Mouse (Mus musculus) kidney, adult 2 months (tissue): Measurements from ENCODE around the gene Cpz. TPM values are rescaled to one million over a fixed set of nuclear protein-coding genes. Genes with fewer than 3 reads are reported as not detected.

Experiments
- DNase-seq: peaks from one replicate; pipeline ENCODE4 v3.0.0; 2021
- H3K27ac ChIP-seq: fragments of 200-500 bp; 2 replicates; pipeline ENCODE4 v1.5.1; 2012; ENCODE audit warnings: low read depth, low read length, control low read depth, inconsistent platforms; ENCODE audit not compliant: insufficient read depth
- H3K27me3 ChIP-seq: fragments of 200-500 bp; replicated peaks from 2 replicates; pipeline ENCODE4 v1.6.1; 2012; ENCODE audit warnings: mild to moderate bottlenecking, moderate library complexity, low read length, inconsistent platforms; ENCODE audit not compliant: control insufficient read depth, insufficient read depth
- H3K36me3 ChIP-seq: fragments of 200-500 bp; 2 replicates; pipeline ENCODE4 v1.6.1; 2012; ENCODE audit warnings: mild to moderate bottlenecking, moderate library complexity, low read length, inconsistent platforms; ENCODE audit not compliant: control insufficient read depth, insufficient read depth
- H3K4me1 ChIP-seq: fragments of 200-500 bp; 2 replicates; pipeline ENCODE4 v1.6.1; 2011; ENCODE audit warnings: low read length; ENCODE audit not compliant: control insufficient read depth, insufficient read depth
- H3K4me3 ChIP-seq: fragments of 200-500 bp; 2 replicates; pipeline ENCODE4 v1.5.1; 2011; ENCODE audit warnings: mild to moderate bottlenecking, low read depth, low read length, control low read depth; ENCODE audit not compliant: insufficient read depth
- CTCF ChIP-seq: fragments of 200-500 bp; conservative IDR thresholded peaks from 2 replicates; pipeline ENCODE4 v1.5.1; 2011; ENCODE audit warnings: low read depth, mild to moderate bottlenecking, control low read depth, low read length, moderate library complexity, mixed read lengths; ENCODE audit not compliant: insufficient read depth, insufficient read length
- POLR2A ChIP-seq: fragments of 200-500 bp; IDR thresholded peaks from one replicate; pipeline ENCODE4 v1.6.1; 2011; ENCODE audit warnings: low read depth, low read length, control low read depth
- WGBS: fragments of 180-500 bp; shearing (Covaris S2); methylation state at CpG from one replicate; pipeline ENCODE4 v1.1.7; 2018; 5-methylcytosine and 5-hydroxymethylcytosine counted together
- polyA plus RNA-seq: library from polyadenylated mRNA; depleted of rRNA; stranded (reverse); fragments of >200 nt; gene quantifications from 2 replicates; pipeline ENCODE4 v1.2.3, GENCODE M21; 2012

Cpz gene
- polyA plus RNA-seq, 1 experiment = 1.4 TPM

DNA sequence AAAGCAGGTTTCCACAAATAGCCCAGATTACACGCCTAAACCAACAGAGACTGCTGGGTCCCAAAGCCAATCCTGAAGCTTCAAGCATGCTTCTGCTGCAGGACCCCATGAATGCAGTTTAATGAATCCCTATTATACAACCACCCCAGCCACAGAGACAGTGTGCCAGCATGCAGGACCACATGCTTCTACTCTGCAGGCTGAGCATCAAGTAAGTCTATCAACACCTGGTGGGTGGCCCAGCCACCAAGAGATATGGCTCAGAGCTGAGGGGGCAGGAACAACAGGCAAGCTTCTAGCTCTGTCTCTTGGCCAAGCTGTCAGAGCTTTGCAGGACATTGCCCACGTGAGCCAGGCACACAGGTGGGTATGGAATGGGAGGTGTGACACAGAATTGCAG, 37.1 kb upstream of the Cpz start:
- Histone ChIP-seq H3K4me1 (peaks cover 4% of the 10 kb centered on the region; the same call in 1 of the 2 replicates), H3K36me3 (no peaks in the 10 kb centered on the region), H3K4me3 (no peak overlapping the region), H3K27me3 (no peaks in the 10 kb centered on the region), H3K27ac (no peak overlapping the region)
- DNase-seq = no peak
- TF ChIP-seq POLR2A (no peak), CTCF (no peak)
- 96% methylated on average over 2 of the region's 2 CpGs for WGBS

DNA sequence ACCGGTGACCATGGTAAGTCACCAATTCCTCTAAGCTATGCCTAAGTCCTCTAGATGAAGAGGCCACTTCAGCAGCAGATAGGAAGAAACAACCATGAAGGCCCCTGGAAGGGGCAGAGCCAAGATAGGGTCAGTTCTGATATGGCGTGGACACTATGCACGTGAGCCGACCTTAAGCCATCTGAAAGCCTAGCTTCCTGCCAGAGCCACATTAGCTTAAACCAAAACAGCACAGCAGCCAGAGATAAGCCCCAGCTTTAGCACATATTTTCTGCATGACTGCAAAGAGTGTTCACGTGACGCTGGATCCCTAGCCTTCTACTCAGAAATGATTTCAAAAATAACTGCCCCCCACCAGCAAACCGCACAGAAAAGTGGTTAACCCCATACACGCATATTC, 33.9 kb upstream of the Cpz start:
- no peak for DNase-seq
- Histone ChIP-seq H3K36me3 (no peaks in the 10 kb centered on the region), H3K27ac (no peak overlapping the region)

DNA sequence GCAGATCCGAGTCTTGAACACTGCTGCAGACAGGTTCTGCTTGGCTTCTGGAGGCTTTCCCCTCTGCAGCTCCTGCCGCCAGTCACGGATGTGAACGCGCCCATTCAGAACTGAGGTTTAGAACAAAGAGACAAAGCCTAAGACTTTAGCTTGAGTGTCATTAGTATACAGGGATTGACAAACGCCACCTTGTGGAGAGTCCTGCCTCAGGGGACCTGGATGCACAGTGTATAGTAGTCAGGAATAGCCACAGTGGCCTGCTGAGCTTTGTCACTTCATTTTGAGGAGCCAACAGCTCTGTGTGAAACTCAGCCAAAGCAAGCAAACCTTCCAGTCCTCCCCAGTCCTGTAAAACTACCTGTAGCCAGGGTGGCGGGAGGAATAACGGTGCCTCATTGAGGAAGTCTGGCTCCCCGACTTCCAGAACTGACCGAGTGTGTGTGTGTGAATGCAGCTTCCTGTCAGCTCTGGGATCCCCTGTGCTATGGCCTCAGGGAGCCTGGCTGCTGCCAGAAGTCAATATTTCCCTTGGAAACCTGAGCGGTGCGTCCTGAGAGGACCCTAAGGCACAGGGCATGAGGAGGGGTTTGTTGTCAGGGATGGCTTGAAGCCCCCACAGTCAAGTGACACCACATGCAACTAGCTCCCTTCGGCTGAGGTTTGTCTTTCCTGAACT, 32.6 kb upstream of the Cpz start:
- TF ChIP-seq POLR2A = no peak
- TF ChIP-seq CTCF = peak; percentile 32; the same call in 1 of the 2 replicates
- Histone ChIP-seq H3K36me3 (no peaks in the 10 kb centered on the region), H3K4me1 (no peaks in the 10 kb centered on the region; the same call in 1 of the 2 replicates)

More for the DNA sequence above, 33.9 kb upstream of the Cpz start:
- H3K4me1 ChIP-seq = no peaks in the 10 kb centered on the region; the same call in 1 of the 2 replicates
- no peak for TF ChIP-seq CTCF
- no peak for TF ChIP-seq POLR2A
- 72% methylated on average over 8 of the region's 8 CpGs for WGBS
- H3K27me3 ChIP-seq = no peaks in the 10 kb centered on the region
- H3K4me3 ChIP-seq = no peak overlapping the region

DNA sequence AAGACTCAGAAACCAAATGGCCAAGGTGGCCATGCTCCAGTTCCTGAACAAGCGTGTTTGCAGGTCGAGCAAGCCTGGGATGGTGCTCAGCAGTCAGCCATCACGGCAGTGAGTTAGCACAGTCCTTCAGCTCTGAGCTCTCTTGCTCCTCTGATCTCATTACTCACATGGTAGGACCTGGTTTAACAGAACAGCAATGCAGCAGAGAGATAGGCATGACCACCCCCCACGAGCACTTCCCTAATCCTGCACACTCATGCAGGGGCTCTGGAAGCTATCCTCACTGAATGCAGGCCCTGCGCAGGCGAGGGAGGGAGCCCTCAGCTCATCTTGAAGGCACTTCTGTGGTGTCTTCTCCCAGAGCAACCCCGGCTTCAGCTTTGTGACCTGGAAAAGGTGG, 30.9 kb upstream of the Cpz start:
- Histone ChIP-seq H3K36me3 (no peaks in the 10 kb centered on the region), H3K4me3 (no peak overlapping the region), H3K4me1 (no peaks in the 10 kb centered on the region; the same call in 1 of the 2 replicates), H3K27ac (no peak overlapping the region), H3K27me3 (no peaks in the 10 kb centered on the region)
- 92% methylated on average over 7 of the region's 7 CpGs for WGBS
- no peak for DNase-seq
- TF ChIP-seq POLR2A (no peak), CTCF (no peak)

More for the DNA sequence above, 32.6 kb upstream of the Cpz start:
- no peak for DNase-seq
- 75% methylated on average over 13 of the region's 13 CpGs for WGBS
- H3K4me3 ChIP-seq = no peak overlapping the region
- H3K27ac ChIP-seq = no peak overlapping the region
- no peaks in the 10 kb centered on the region for H3K27me3 ChIP-seq

DNA sequence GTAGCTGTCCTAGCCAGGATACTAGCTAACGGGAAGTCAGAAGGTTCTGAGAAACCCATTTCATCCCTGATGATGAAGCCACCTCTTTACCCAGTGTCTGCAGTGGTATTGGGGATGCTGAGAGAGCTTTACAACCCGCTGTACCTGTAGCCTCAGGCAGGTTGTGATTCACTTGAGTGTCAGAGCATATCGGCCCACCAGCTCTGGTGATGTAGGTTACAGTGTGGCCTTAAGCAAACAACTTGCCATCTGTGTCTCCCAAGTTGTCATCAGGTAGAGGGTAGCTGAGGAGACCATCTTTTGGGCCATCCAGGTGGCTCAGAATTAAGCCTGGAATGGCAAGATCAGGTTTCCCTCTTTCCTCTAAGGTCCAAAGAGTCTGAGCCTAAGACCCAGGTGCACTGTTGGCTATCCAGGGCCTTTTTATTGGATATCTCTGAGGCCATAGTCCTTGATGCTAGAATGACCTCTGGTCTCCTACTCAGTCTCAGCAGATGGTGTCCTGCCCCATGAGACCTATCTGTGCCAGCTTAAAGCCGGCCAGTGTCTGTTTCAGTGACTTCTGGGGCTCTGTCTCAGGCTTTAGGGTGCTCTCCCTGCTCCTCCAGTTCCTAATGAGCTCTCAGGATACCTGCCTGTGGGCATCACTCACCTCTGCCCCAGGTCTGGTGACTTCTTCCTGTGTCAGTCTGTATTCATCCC, 27.5 kb upstream of the Cpz start:
- no peak for TF ChIP-seq POLR2A
- TF ChIP-seq CTCF = no peak
- Histone ChIP-seq H3K4me3 (no peak overlapping the region), H3K36me3 (no peaks in the 10 kb centered on the region), H3K4me1 (no peaks in the 10 kb centered on the region), H3K27ac (no peak overlapping the region), H3K27me3 (no peaks in the 10 kb centered on the region)
- WGBS = 80% methylated on average over 4 of the region's 4 CpGs
- DNase-seq = no peak

GRCm38 (mm10) chr5:35551855-35552837, 26.6 kb upstream of the Cpz start:
- DNase-seq = peak; percentile 28
- H3K27ac ChIP-seq = no peak overlapping the region
- TF ChIP-seq CTCF = no peak
- no peaks in the 10 kb centered on the region for H3K36me3 ChIP-seq
- H3K27me3 ChIP-seq = no peaks in the 10 kb centered on the region
- 40% methylated on average over 7 of the region's 7 CpGs for WGBS
- H3K4me3 ChIP-seq = no peak overlapping the region
- H3K4me1 ChIP-seq = no peaks in the 10 kb centered on the region
